Mouse (Mus musculus): ENCODE data around the gene Alb.
A peak's percentile ranks its signal among the peaks of the same experiment; 100 is the strongest.

Gene Alb

DNA sequence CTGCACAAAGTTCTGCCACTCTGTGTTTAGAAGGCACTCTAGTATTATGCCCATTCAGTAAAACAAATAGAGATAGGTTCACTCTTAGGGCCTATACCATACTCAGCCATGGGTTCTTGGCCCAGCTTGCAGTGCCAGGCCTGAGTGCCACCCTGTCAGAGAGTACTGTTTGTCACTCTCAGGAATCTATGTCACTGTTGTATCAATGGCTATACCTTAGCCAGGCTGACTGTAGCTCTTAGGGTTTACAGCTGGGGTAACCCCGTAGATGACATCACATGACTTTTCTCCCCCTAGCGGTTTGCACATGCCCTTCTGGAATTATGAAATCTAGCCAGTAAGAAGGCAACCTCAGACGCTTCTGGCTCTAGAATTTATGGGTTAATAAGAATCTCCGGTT, 33.6 kb downstream of the Alb start:
- no peak for DNase-seq

DNA sequence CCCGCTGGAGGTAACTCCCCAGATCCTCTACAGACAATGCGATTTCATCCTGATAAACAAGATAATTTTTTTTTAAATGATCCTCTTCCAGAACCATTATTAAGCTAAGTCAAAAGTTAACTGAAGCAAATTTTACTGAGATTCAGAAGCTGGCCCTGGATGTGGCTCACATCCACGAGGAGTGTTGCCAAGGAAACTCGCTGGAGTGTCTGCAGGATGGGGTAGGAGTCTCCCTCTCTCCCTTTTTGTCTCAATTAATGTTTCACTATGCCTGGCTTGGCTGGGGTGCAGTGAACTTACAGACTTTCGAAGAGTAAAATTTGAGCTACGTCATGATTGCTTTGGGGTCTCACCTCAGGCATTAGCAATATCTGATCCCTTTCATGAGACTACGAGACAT, 38.8 kb downstream of the Alb start:
- no peak for DNase-seq

GRCm38 (mm10) chr5:90500714-90501113, 40.0 kb downstream of the Alb start:
- DNase-seq, result peak; percentile 72 to 90

- no peak for DNase-seq
Observed at GRCm38 (mm10) chr5:90501752-90502151, 41.1 kb downstream of the Alb start.

DNA sequence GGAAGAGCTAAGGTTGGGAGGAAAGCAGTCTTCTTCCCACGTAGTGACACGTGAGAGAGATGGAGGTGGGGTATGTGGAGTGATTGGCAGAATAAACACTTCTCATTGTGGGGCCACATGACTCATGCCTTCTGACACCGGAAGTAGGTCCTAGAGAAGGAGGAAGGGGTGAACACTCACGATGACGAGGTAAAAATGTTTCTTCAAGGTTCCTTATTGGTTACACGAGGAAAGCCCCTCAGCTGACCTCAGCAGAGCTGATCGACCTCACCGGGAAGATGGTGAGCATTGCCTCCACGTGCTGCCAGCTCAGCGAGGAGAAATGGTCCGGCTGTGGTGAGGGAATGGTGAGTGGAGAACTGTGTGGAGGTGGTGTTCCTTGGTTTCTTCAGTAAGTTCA, 44.0 kb downstream of the Alb start:
- DNase-seq, result no peak

- DNase-seq, result peak in 1 of 2 experiments; percentile 10
Observed at GRCm38 (mm10) chr5:90506507-90506906, 45.8 kb downstream of the Alb start.

GRCm38 (mm10) chr5:90507411-90507949, 46.8 kb downstream of the Alb start:
- peak; percentile 6 to 28 for DNase-seq

GRCm38 (mm10) chr5:90509828-90510592, 49.3 kb downstream of the Alb start:
- no peak for DNase-seq

GRCm38 (mm10) chr5:90512288-90512955, 51.7 kb downstream of the Alb start:
- peak; percentile 54 to 73 for DNase-seq

- DNase-seq, result no peak
Observed at GRCm38 (mm10) chr5:90515561-90515960, 54.9 kb downstream of the Alb start.

GRCm38 (mm10) chr5:90518356-90519100, 57.8 kb downstream of the Alb start, which contains the start of gene Afm:
TSS of gene Afm (plus strand) at chr5:90518932.
- peak; percentile 53 to 55 for DNase-seq
